Mouse (Mus musculus) retina, postnatal 1 day (tissue): ENCODE data around the gene Vmn1r125.
"Not testable (repeated sequence)": the region's sequence is repeated elsewhere in the genome, so short reads cannot be mapped to it uniquely, and the experiment has no call there.

Experiments
- DNase-seq: peaks from one replicate; pipeline ENCODE4 v3.0.0-alpha.2; 2012

Gene Vmn1r125

DNA sequence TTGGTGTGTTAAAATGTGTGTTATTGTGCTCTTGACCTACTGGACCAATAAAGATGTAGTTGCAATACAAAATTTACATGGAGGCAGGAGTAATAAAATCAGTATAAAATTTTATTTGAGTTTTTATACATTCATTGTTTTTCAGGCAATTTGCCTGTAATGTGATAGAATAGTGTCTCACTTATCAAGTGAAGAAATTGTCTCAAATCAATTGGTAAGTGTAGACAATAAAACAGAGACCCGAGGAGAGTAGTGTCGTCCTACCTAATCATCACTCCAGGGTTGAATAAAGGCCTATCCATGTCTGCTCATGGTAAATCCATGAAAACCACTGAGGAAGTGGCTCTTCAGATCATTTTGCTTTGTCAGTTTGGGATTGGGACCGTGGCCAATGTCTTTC lies at the start of gene Vmn1r125:
TSS of gene Vmn1r125 (plus strand) at position 301 of the 400 bp plus-strand sequence.
- DNase-seq, result not testable (repeated sequence)

DNA sequence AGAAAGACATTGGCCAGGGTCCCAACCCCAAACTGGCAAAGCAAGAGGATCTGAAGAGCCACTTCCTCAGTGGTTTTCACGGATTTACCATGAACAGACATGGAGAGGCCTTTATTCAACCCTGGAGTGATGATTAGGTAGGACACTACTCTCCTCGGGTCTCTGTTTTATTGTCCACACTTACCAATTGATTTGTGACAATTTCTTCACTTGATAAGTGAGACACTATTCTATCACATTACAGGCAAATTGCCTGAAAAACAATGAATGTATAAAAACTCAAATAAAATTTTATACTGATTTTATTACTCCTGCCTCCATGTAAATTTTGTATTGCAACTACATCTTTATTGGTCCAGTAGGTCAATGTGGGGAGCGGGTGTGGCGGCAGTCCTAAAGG lies 11.5 kb upstream of the Vmn1r125 start, which contains the start of gene Vmn1r124:
TSS of gene Vmn1r124 (minus strand) at position 101 of the 400 bp plus-strand sequence.
- DNase-seq, result not testable (repeated sequence)

- DNase-seq, result not testable (repeated sequence)
Measured at GRCm38 (mm10) chr7:21301367-21301766, 29.4 kb downstream of the Vmn1r125 start, which contains the start of gene Vmn1r126. Vmn1r126 (minus strand) TSS chr7:21301467.

DNA sequence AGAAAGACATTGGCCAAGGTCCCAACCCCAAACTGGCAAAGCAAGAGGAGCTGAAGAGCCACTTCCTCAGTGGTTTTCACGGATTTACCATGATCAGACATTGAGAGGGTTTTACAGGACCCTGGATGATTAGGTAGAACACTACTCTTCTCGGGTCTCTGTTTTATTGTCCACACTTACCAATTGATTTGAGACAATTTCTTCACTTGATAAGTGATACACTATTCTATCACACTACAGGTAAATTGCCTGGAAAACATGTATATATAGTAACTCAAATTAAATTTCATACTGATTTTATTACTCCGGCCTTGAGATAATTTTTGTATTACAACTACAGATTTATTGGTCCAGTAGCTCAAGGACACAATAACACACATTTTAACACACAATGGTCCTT lies 47.8 kb downstream of the Vmn1r125 start, which contains the start of gene Vmn1r127:
TSS of gene Vmn1r127 (minus strand) at position 101 of the 400 bp plus-strand sequence.
- not testable (repeated sequence) for DNase-seq
